Mouse (Mus musculus): ENCODE data around the gene Pla2g16. TPM values are rescaled to one million over a fixed set of nuclear protein-coding genes. Genes with fewer than 3 reads are reported as not detected.

Gene Pla2g16
- polyA plus RNA-seq, 1 experiment from 2014 or later, result 2.7 TPM

DNA sequence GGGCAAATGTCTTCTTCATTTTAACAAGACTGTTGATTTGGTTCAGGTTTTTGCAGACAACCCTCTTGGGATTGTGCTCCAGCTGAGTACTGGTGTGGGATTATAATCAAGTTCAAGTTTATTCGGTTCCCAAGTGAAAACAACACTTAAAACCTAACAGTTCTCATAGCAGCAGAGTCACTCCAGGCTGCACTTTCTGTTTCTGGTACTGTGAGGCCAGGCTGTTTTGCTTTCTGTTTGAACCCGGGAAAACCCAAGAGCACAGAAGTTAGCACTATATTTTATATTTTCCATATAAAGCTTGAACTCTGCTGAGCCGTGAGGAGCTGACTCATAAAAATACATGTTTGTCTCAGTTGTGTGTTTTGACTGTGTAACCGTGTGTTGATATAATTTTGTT is 1.4 kb downstream of the Pla2g16 start:
- DNase-seq (ENCODE audit: low spot score), result no peak
- Histone ChIP-seq H3K4me2 (replicated peaks; ENCODE audit: low read depth, low read length) (no peak overlapping the region), H3K36me3 (ENCODE audit: control insufficient read depth, insufficient read depth, low read length) (no peaks in the 10 kb centered on the region), H3K4me3 (ENCODE audit: low read depth, low read length) (no peak overlapping the region), H3K9me3 (ENCODE audit: control insufficient read depth, low read length) (no peaks in the 10 kb centered on the region), H3K4me1 (replicated peaks; ENCODE audit: control insufficient read depth, insufficient read depth, low read length) (peaks cover 3% of the 10 kb centered on the region), H3K27me3 (ENCODE audit: control insufficient read depth, insufficient read depth, low read length) (peaks cover 3% of the 10 kb centered on the region; the same call in 1 of the 2 replicates), H3K27ac (ENCODE audit: low read depth, low read length) (no peak overlapping the region), H3K9ac (ENCODE audit: low read depth, low read length) (no peak overlapping the region)
- 83% methylated on average over 4 of the region's 4 CpGs for WGBS
- ATAC-seq (ENCODE audit: low FRiP score), result no peak

DNA sequence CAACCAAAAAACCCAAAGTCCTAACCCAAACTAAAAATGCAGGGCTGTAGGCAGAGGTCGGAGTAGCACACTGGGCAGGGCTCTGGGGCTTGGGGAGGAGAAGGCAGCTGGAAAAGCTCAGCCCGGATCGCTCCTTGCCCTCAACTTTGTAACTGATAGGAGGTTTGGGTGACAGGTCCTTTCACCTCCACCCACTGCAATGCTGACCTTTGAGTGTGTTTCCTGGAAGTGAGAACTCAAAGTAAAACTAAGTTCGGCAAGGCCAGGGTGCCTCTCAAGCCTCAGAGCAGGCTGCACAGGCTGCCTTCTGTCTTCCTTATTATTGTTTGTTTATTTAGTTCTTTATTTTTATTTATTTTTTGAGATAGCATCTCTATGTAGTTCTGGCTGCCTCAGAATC is 2.7 kb downstream of the Pla2g16 start:
- no peaks in the 10 kb centered on the region for H3K36me3 ChIP-seq (ENCODE audit: control insufficient read depth, insufficient read depth, low read length)
- peaks cover 3% of the 10 kb centered on the region; the same call in 1 of the 2 replicates for H3K27me3 ChIP-seq (ENCODE audit: control insufficient read depth, insufficient read depth, low read length)
- DNase-seq (ENCODE audit: low spot score) (no peak), ATAC-seq (ENCODE audit: low FRiP score) (no peak)
- H3K4me2 ChIP-seq (replicated peaks; ENCODE audit: low read depth, low read length), result no peak overlapping the region
- 70% methylated on average over 4 of the region's 4 CpGs for WGBS
- H3K27ac ChIP-seq (ENCODE audit: low read depth, low read length), result no peak overlapping the region
- no peak overlapping the region for H3K9ac ChIP-seq (ENCODE audit: low read depth, low read length)
- no peak overlapping the region for H3K4me3 ChIP-seq (ENCODE audit: low read depth, low read length)
- H3K4me1 ChIP-seq (replicated peaks; ENCODE audit: control insufficient read depth, insufficient read depth, low read length), result peaks cover 3% of the 10 kb centered on the region
- no peaks in the 10 kb centered on the region for H3K9me3 ChIP-seq (ENCODE audit: control insufficient read depth, low read length)

GRCm38 (mm10) chr19:7561456-7561855 is 4.2 kb downstream of the Pla2g16 start:
- Histone ChIP-seq H3K27ac (ENCODE audit: low read depth, low read length) (no peak overlapping the region), H3K4me2 (replicated peaks; ENCODE audit: low read depth, low read length) (no peak overlapping the region), H3K27me3 (ENCODE audit: control insufficient read depth, insufficient read depth, low read length) (peaks cover 3% of the 10 kb centered on the region; the same call in 1 of the 2 replicates), H3K36me3 (ENCODE audit: control insufficient read depth, insufficient read depth, low read length) (no peaks in the 10 kb centered on the region), H3K9me3 (ENCODE audit: control insufficient read depth, low read length) (no peaks in the 10 kb centered on the region), H3K4me3 (ENCODE audit: low read depth, low read length) (no peak overlapping the region), H3K4me1 (replicated peaks; ENCODE audit: control insufficient read depth, insufficient read depth, low read length) (peaks cover 3% of the 10 kb centered on the region), H3K9ac (ENCODE audit: low read depth, low read length) (no peak overlapping the region)
- ATAC-seq (ENCODE audit: low FRiP score) (no peak), DNase-seq (ENCODE audit: low spot score) (no peak)
- WGBS, result 71% methylated on average over 3 of the region's 3 CpGs

GRCm38 (mm10) chr19:7562601-7563129 is 5.4 kb downstream of the Pla2g16 start:
- Histone ChIP-seq H3K36me3 (ENCODE audit: control insufficient read depth, insufficient read depth, low read length) (no peaks in the 10 kb centered on the region), H3K27ac (ENCODE audit: low read depth, low read length) (no peak overlapping the region), H3K9ac (ENCODE audit: low read depth, low read length) (no peak overlapping the region), H3K27me3 (ENCODE audit: control insufficient read depth, insufficient read depth, low read length) (peaks cover 2% of the 10 kb centered on the region; the same call in 1 of the 2 replicates), H3K4me3 (ENCODE audit: low read depth, low read length) (no peak overlapping the region), H3K9me3 (ENCODE audit: control insufficient read depth, low read length) (no peaks in the 10 kb centered on the region), H3K4me1 (replicated peaks; ENCODE audit: control insufficient read depth, insufficient read depth, low read length) (peaks cover 2% of the 10 kb centered on the region), H3K4me2 (replicated peaks; ENCODE audit: low read depth, low read length) (no peak overlapping the region)
- ATAC-seq (ENCODE audit: low FRiP score) (no peak), DNase-seq (ENCODE audit: low spot score) (no peak)
- 84% methylated on average over 10 of the region's 10 CpGs for WGBS

- Histone ChIP-seq H3K9ac (ENCODE audit: low read depth, low read length) (no peak overlapping the region), H3K27me3 (ENCODE audit: control insufficient read depth, insufficient read depth, low read length) (no peaks in the 10 kb centered on the region)
- ATAC-seq (ENCODE audit: low FRiP score), result no peak
Observed at GRCm38 (mm10) chr19:7563676-7564075, 6.4 kb downstream of the Pla2g16 start.

GRCm38 (mm10) chr19:7564457-7564856 is 7.2 kb downstream of the Pla2g16 start:
- no peak for ATAC-seq (ENCODE audit: low FRiP score)
- 88% methylated on average over 1 of the region's 1 CpGs for WGBS
- H3K27me3 ChIP-seq (ENCODE audit: control insufficient read depth, insufficient read depth, low read length), result no peaks in the 10 kb centered on the region
- no peak overlapping the region for H3K4me3 ChIP-seq (ENCODE audit: low read depth, low read length)
- no peaks in the 10 kb centered on the region for H3K36me3 ChIP-seq (ENCODE audit: control insufficient read depth, insufficient read depth, low read length)
- no peak overlapping the region for H3K9ac ChIP-seq (ENCODE audit: low read depth, low read length)
- DNase-seq (ENCODE audit: low spot score), result no peak
- no peak overlapping the region for H3K27ac ChIP-seq (ENCODE audit: low read depth, low read length)
- H3K9me3 ChIP-seq (ENCODE audit: control insufficient read depth, low read length), result no peaks in the 10 kb centered on the region
- no peak overlapping the region for H3K4me2 ChIP-seq (replicated peaks; ENCODE audit: low read depth, low read length)
- H3K4me1 ChIP-seq (replicated peaks; ENCODE audit: control insufficient read depth, insufficient read depth, low read length), result no peaks in the 10 kb centered on the region

More at GRCm38 (mm10) chr19:7563676-7564075, 6.4 kb downstream of the Pla2g16 start:
- Histone ChIP-seq H3K4me1 (replicated peaks; ENCODE audit: control insufficient read depth, insufficient read depth, low read length) (no peaks in the 10 kb centered on the region), H3K9me3 (ENCODE audit: control insufficient read depth, low read length) (no peaks in the 10 kb centered on the region), H3K4me3 (ENCODE audit: low read depth, low read length) (no peak overlapping the region), H3K36me3 (ENCODE audit: control insufficient read depth, insufficient read depth, low read length) (no peaks in the 10 kb centered on the region), H3K27ac (ENCODE audit: low read depth, low read length) (no peak overlapping the region), H3K4me2 (replicated peaks; ENCODE audit: low read depth, low read length) (no peak overlapping the region)
- no peak for DNase-seq (ENCODE audit: low spot score)
- WGBS, result 86% methylated on average over 2 of the region's 2 CpGs

- DNase-seq (ENCODE audit: low spot score), result no peak
- no peak overlapping the region for H3K9ac ChIP-seq (ENCODE audit: low read depth, low read length)
- H3K4me1 ChIP-seq (replicated peaks; ENCODE audit: control insufficient read depth, insufficient read depth, low read length), result no peaks in the 10 kb centered on the region
- 71% methylated on average over 3 of the region's 3 CpGs for WGBS
- H3K27me3 ChIP-seq (ENCODE audit: control insufficient read depth, insufficient read depth, low read length), result no peaks in the 10 kb centered on the region
- H3K9me3 ChIP-seq (ENCODE audit: control insufficient read depth, low read length), result no peaks in the 10 kb centered on the region
- H3K36me3 ChIP-seq (ENCODE audit: control insufficient read depth, insufficient read depth, low read length), result no peaks in the 10 kb centered on the region
- ATAC-seq (ENCODE audit: low FRiP score), result no peak
- no peak overlapping the region for H3K27ac ChIP-seq (ENCODE audit: low read depth, low read length)
- no peak overlapping the region for H3K4me2 ChIP-seq (replicated peaks; ENCODE audit: low read depth, low read length)
- no peak overlapping the region for H3K4me3 ChIP-seq (ENCODE audit: low read depth, low read length)
Observed at GRCm38 (mm10) chr19:7566826-7567225, 9.6 kb downstream of the Pla2g16 start.

GRCm38 (mm10) chr19:7568364-7568763 is 11.1 kb downstream of the Pla2g16 start:
- Histone ChIP-seq H3K27ac (ENCODE audit: low read depth, low read length) (no peak overlapping the region), H3K9ac (ENCODE audit: low read depth, low read length) (no peak overlapping the region), H3K27me3 (ENCODE audit: control insufficient read depth, insufficient read depth, low read length) (no peaks in the 10 kb centered on the region), H3K36me3 (ENCODE audit: control insufficient read depth, insufficient read depth, low read length) (no peaks in the 10 kb centered on the region), H3K9me3 (ENCODE audit: control insufficient read depth, low read length) (no peaks in the 10 kb centered on the region), H3K4me3 (ENCODE audit: low read depth, low read length) (no peak overlapping the region), H3K4me2 (replicated peaks; ENCODE audit: low read depth, low read length) (no peak overlapping the region), H3K4me1 (replicated peaks; ENCODE audit: control insufficient read depth, insufficient read depth, low read length) (no peaks in the 10 kb centered on the region)
- no peak for DNase-seq (ENCODE audit: low spot score)
- 58% methylated on average over 3 of the region's 3 CpGs for WGBS
- ATAC-seq (ENCODE audit: low FRiP score), result no peak

DNA sequence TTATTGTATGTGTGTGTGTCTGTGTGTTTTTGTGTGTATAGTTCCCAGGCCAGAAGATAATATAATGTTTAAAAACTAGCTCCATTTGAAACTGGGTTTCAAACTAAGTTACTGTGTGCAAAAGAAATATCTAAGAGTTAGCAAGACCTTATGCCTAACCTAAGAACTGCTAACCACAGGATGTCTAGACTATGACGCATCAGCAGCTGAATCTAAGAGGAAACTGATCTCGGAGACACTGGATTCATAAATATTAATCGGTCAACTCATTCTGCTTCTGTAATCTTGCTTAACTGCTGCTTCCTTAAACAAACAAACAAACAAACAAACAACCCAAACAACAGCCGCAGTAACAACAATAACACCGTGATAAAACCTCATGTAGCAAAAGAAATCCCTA is 12.4 kb downstream of the Pla2g16 start:
- no peaks in the 10 kb centered on the region for H3K27me3 ChIP-seq (ENCODE audit: control insufficient read depth, insufficient read depth, low read length)
- no peaks in the 10 kb centered on the region for H3K36me3 ChIP-seq (ENCODE audit: control insufficient read depth, insufficient read depth, low read length)
- H3K9me3 ChIP-seq (ENCODE audit: control insufficient read depth, low read length), result no peaks in the 10 kb centered on the region
- no peak overlapping the region for H3K9ac ChIP-seq (ENCODE audit: low read depth, low read length)
- no peak overlapping the region for H3K4me3 ChIP-seq (ENCODE audit: low read depth, low read length)
- H3K4me2 ChIP-seq (replicated peaks; ENCODE audit: low read depth, low read length), result no peak overlapping the region
- H3K27ac ChIP-seq (ENCODE audit: low read depth, low read length), result no peak overlapping the region
- WGBS, result 83% methylated on average over 5 of the region's 5 CpGs
- no peak for DNase-seq (ENCODE audit: low spot score)
- ATAC-seq (ENCODE audit: low FRiP score), result no peak
- H3K4me1 ChIP-seq (replicated peaks; ENCODE audit: control insufficient read depth, insufficient read depth, low read length), result no peaks in the 10 kb centered on the region

All from hindbrain, embryonic 11.5 days (tissue).